Mouse (Mus musculus) lung, postnatal 36 days (tissue): ENCODE measurements around the gene Zfp534.
"Not testable (repeated sequence)": the region's sequence is repeated elsewhere in the genome, so short reads cannot be mapped to it uniquely, and the experiment has no call there.

Source experiments
- DNase-seq: peaks from one replicate; pipeline ENCODE4 v3.0.0; 2022; ENCODE audit warnings: mixed read lengths

Gene Zfp534

GRCm38 (mm10) chr4:147702453-147702852 is at the start of gene Zfp534:
Zfp534 (minus strand) TSS chr4:147702553.
- DNase-seq: not testable (repeated sequence)

- DNase-seq: not testable (repeated sequence)
Observed at GRCm38 (mm10) chr4:147746255-147746654, 43.9 kb upstream of the Zfp534 start.

- DNase-seq: not testable (repeated sequence)
Observed at GRCm38 (mm10) chr4:147738636-147739369, 36.5 kb upstream of the Zfp534 start.

GRCm38 (mm10) chr4:147655245-147655644 is 47.1 kb downstream of the Zfp534 start:
- DNase-seq: not testable (repeated sequence)

- DNase-seq: not testable (repeated sequence)
Observed at GRCm38 (mm10) chr4:147647407-147647806, 54.9 kb downstream of the Zfp534 start.

GRCm38 (mm10) chr4:147642413-147642812 is 59.9 kb downstream of the Zfp534 start, which contains the start of gene Zfp979:
Zfp979 (minus strand) TSS chr4:147642513.
- not testable (repeated sequence) for DNase-seq

GRCm38 (mm10) chr4:147641932-147642331 is 60.4 kb downstream of the Zfp534 start:
- not testable (repeated sequence) for DNase-seq

- not testable (repeated sequence) for DNase-seq
Observed at GRCm38 (mm10) chr4:147633818-147634262, 68.5 kb downstream of the Zfp534 start.
